Mouse (Mus musculus) testis, adult 2 months (tissue): ENCODE data around the gene Gm42715.

Experiments
- CTCF ChIP-seq: fragments of 200-500 bp; IDR thresholded peaks from 2 replicates; pipeline ENCODE4 v1.5.1; 2012; ENCODE audit warnings: low read depth, mild to moderate bottlenecking, inconsistent platforms, low read length, moderate library complexity; ENCODE audit not compliant: control insufficient read depth, insufficient read depth, insufficient replicate concordance
- POLR2A ChIP-seq: fragments of 200-500 bp; IDR thresholded peaks from 2 replicates; pipeline ENCODE4 v1.6.1; 2012; ENCODE audit warnings: low read depth, mild to moderate bottlenecking, inconsistent platforms, low read length, moderate library complexity; ENCODE audit not compliant: control insufficient read depth

GRCm38 (mm10) chr7:127551558-127551957, 32.2 kb downstream of the Gm42715 start:
- TF ChIP-seq POLR2A, result no peak
- TF ChIP-seq CTCF, result no peak
